Comparison of ENCODE assay signal across 12 mouse cellular contexts in the genomic region with DNA sequence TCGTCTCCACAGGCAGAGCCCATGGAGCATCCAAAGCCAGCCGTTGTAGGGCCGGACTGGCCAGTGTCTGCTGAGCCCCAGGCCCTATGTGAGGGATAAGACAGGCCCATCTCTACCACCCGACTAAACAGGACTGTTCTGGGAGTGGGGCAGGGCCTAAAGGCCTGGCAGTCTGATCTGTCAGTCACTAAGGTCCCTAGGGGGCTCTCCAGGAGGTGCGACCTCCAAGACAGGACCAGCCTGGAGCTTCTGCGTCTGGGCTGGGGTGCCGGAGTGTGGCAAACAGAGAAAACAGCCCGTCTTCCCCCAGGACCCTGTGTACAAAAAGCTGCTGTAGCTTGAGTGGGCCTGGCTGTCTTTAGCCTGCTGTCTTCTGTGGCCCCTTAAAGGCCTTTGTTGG. TPM values are rescaled to one million over a fixed set of nuclear protein-coding genes. Genes with fewer than 3 reads are reported as not detected.
DNase-seq lines count a peak whose midpoint lies in the region; ATAC-seq and TF ChIP-seq lines count a peak whose summit lies in the region.
"Had no signal": no experiment of that assay in that cellular context is flagged by ENCODE, and none has a peak within 500 bp of the region (broad histone marks: within the 10 kb centered on the region; RNA-seq: fewer than 3 reads in every experiment).

No protein-coding gene starts in this region.

- H3K36me3 ChIP-seq in heart, embryonic 12.5 days, result peaks cover 47% of the 10 kb centered on the region
- peaks cover 34% of the 10 kb centered on the region for H3K36me3 ChIP-seq in midbrain, postnatal 0 days (ENCODE audit: insufficient read depth, low read length)
- no peaks in the 10 kb centered on the region; the same call in 1 of the 2 replicates for H3K36me3 ChIP-seq in midbrain, embryonic 11.5 days (ENCODE audit: control insufficient read depth, insufficient read depth, low read length)
- peaks cover 47% of the 10 kb centered on the region for H3K36me3 ChIP-seq in forebrain, embryonic 13.5 days (ENCODE audit: poor library complexity, severe bottlenecking)
- peaks cover 53% of the 10 kb centered on the region for H3K36me3 ChIP-seq in limb, embryonic 15.5 days
- peaks cover 26% of the 10 kb centered on the region for H3K36me3 ChIP-seq in liver, embryonic 12.5 days

- no peaks in the 10 kb centered on the region for H3K9me3 ChIP-seq in heart, embryonic 12.5 days (replicated peaks)
- H3K9me3 ChIP-seq in midbrain, postnatal 0 days (ENCODE audit: low read length), result no peaks in the 10 kb centered on the region
- no peaks in the 10 kb centered on the region for H3K9me3 ChIP-seq in midbrain, embryonic 11.5 days (ENCODE audit: control insufficient read depth, low read length)
- H3K9me3 ChIP-seq in forebrain, embryonic 13.5 days (replicated peaks), result no peaks in the 10 kb centered on the region
- no peaks in the 10 kb centered on the region for H3K9me3 ChIP-seq in limb, embryonic 15.5 days
- H3K9me3 ChIP-seq in liver, embryonic 12.5 days (replicated peaks), result no peaks in the 10 kb centered on the region

- no peaks in the 10 kb centered on the region for H3K27me3 ChIP-seq in heart, embryonic 12.5 days (replicated peaks)
- no peaks in the 10 kb centered on the region for H3K27me3 ChIP-seq in midbrain, postnatal 0 days (ENCODE audit: insufficient read depth, low read length)
- no peaks in the 10 kb centered on the region for H3K27me3 ChIP-seq in midbrain, embryonic 11.5 days (ENCODE audit: control insufficient read depth, insufficient read depth, low read length)
- H3K27me3 ChIP-seq in forebrain, embryonic 13.5 days, result no peaks in the 10 kb centered on the region
- H3K27me3 ChIP-seq in limb, embryonic 15.5 days, result no peaks in the 10 kb centered on the region
- peaks cover 52% of the 10 kb centered on the region for H3K27me3 ChIP-seq in liver, embryonic 12.5 days (replicated peaks)
- H3K27me3 ChIP-seq: CH12.LX had no signal

- no peak overlapping the region for H3K4me3 ChIP-seq in heart, embryonic 12.5 days
- no peak overlapping the region for H3K4me3 ChIP-seq in midbrain, postnatal 0 days (ENCODE audit: low read depth, low read length)
- H3K4me3 ChIP-seq in midbrain, embryonic 11.5 days (ENCODE audit: low read depth, low read length), result no peak overlapping the region
- no peak overlapping the region for H3K4me3 ChIP-seq in forebrain, embryonic 13.5 days
- H3K4me3 ChIP-seq in limb, embryonic 15.5 days, result peak overlapping the region; percentile 71; the same call in 1 of the 2 replicates
- no peak overlapping the region for H3K4me3 ChIP-seq in liver, embryonic 12.5 days

- WGBS in heart, embryonic 12.5 days, result 70% methylated on average over 8 of the region's 8 CpGs
- WGBS in midbrain, postnatal 0 days, result 64% methylated on average over 8 of the region's 8 CpGs
- WGBS in midbrain, embryonic 11.5 days, result 73% methylated on average over 8 of the region's 8 CpGs
- 79% methylated on average over 8 of the region's 8 CpGs for WGBS in forebrain, embryonic 13.5 days
- WGBS in limb, embryonic 15.5 days, result 68% methylated on average over 8 of the region's 8 CpGs
- WGBS in liver, embryonic 12.5 days (ENCODE audit: insufficient replicate concordance), result 65% methylated on average over 8 of the region's 8 CpGs

- TF ChIP-seq CTCF in midbrain, postnatal 0 days (IDR thresholded peaks at IDR 0.05), result no peak

- H3K4me2 ChIP-seq in heart, embryonic 12.5 days, result no peak overlapping the region
- H3K4me2 ChIP-seq in midbrain, postnatal 0 days (ENCODE audit: low read depth, low read length, poor library complexity, severe bottlenecking), result no peak overlapping the region
- no peak overlapping the region for H3K4me2 ChIP-seq in midbrain, embryonic 11.5 days
- H3K4me2 ChIP-seq in forebrain, embryonic 13.5 days, result peak overlapping the region; percentile 96
- H3K4me2 ChIP-seq in limb, embryonic 15.5 days, result 0 out of 2 replicates have a peak overlapping the region, but pooled peaks have one; percentile 85
- no peak overlapping the region for H3K4me2 ChIP-seq in liver, embryonic 12.5 days

- no peak for ATAC-seq in heart, embryonic 12.5 days (ENCODE audit: insufficient number of reproducible peaks, low FRiP score)
- no peak for ATAC-seq in midbrain, postnatal 0 days (ENCODE audit: low FRiP score)
- ATAC-seq in midbrain, embryonic 11.5 days (ENCODE audit: low FRiP score), result no peak
- ATAC-seq in forebrain, embryonic 13.5 days, result no peak
- ATAC-seq in limb, embryonic 15.5 days (ENCODE audit: insufficient number of reproducible peaks, low FRiP score, low TSS enrichment, low read depth), result no peak
- ATAC-seq in liver, embryonic 12.5 days, result no peak

- peaks cover 35% of the 10 kb centered on the region for H3K4me1 ChIP-seq in heart, embryonic 12.5 days (replicated peaks)
- H3K4me1 ChIP-seq in midbrain, postnatal 0 days (ENCODE audit: insufficient read depth, low read length), result peaks cover 7% of the 10 kb centered on the region
- H3K4me1 ChIP-seq in midbrain, embryonic 11.5 days (ENCODE audit: control insufficient read depth, insufficient read depth, low read length), result peaks cover 24% of the 10 kb centered on the region
- peaks cover 42% of the 10 kb centered on the region for H3K4me1 ChIP-seq in forebrain, embryonic 13.5 days
- peaks cover 75% of the 10 kb centered on the region for H3K4me1 ChIP-seq in limb, embryonic 15.5 days
- H3K4me1 ChIP-seq in liver, embryonic 12.5 days, result peaks cover 30% of the 10 kb centered on the region

- H3K9ac ChIP-seq in heart, embryonic 12.5 days, result peak overlapping the region; percentile 44
- 0 out of 2 replicates have a peak overlapping the region, but pooled peaks have one; percentile 8 for H3K9ac ChIP-seq in midbrain, postnatal 0 days (replicated peaks; ENCODE audit: low read length, poor library complexity, severe bottlenecking)
- no peak overlapping the region for H3K9ac ChIP-seq in midbrain, embryonic 11.5 days (ENCODE audit: low read length)
- H3K9ac ChIP-seq in forebrain, embryonic 13.5 days, result peak overlapping the region; percentile 93; the same call in 1 of the 2 replicates
- H3K9ac ChIP-seq in limb, embryonic 15.5 days, result no peak overlapping the region
- no peak overlapping the region for H3K9ac ChIP-seq in liver, embryonic 12.5 days

- DNase-seq in heart, adult 8-10 months (ENCODE audit: low spot score), result no peak
- DNase-seq in midbrain, postnatal 0 days (ENCODE audit: low spot score), result no peak
- DNase-seq in midbrain, embryonic 11.5 days (ENCODE audit: low spot score, missing footprints), result no peak
- no peak for DNase-seq in kidney, adult 8-10 months
- DNase-seq: cerebellum, adult 2 months had no signal

- no peak overlapping the region for H3K27ac ChIP-seq in heart, embryonic 12.5 days (ENCODE audit: poor library complexity, severe bottlenecking)
- no peak overlapping the region for H3K27ac ChIP-seq in midbrain, postnatal 0 days (ENCODE audit: low read depth, low read length)
- no peak overlapping the region for H3K27ac ChIP-seq in midbrain, embryonic 11.5 days (ENCODE audit: low read depth, low read length)
- peak overlapping the region; percentile 89; the same call in 1 of the 2 replicates for H3K27ac ChIP-seq in forebrain, embryonic 13.5 days
- H3K27ac ChIP-seq in limb, embryonic 15.5 days, result peak overlapping the region; percentile 38; the same call in 1 of the 2 replicates
- H3K27ac ChIP-seq in liver, embryonic 12.5 days, result no peak overlapping the region

RNA-seq across cellular contexts. Expression of a gene that starts 2.7 kb away (rescaled TPM):
- polyA plus RNA-seq in heart, embryonic 12.5 days (2016; fragmentation: Nextera tagmentation; extraction: Ambion mirVana), result 12.5 and 14.9 TPM in 2 replicates
- total RNA-seq in heart, adult 8-10 months (2022), result 100 to 1,000 TPM; 120 to 131 (median 129) TPM
- total RNA-seq in midbrain, postnatal 0 days (2014; rRNA removed), result 55.4 and 59.7 TPM in 2 replicates
- polyA plus RNA-seq in midbrain, postnatal 0 days (2015; fragmentation: Nextera tagmentation; extraction: Ambion mirVana), result 21.3 and 22.8 TPM in 2 replicates
- polyA plus RNA-seq in midbrain, embryonic 11.5 days (2014; fragmentation: Nextera tagmentation; extraction: Ambion mirVana), result 5.0 and 5.9 TPM in 2 replicates
- polyA plus RNA-seq in forebrain, embryonic 13.5 days (2015; fragmentation: Nextera tagmentation; extraction: Ambion mirVana), result 8.1 and 8.4 TPM in 2 replicates
- polyA plus RNA-seq in limb, embryonic 15.5 days (2015; fragmentation: Nextera tagmentation; extraction: Ambion mirVana), result 16.2 and 29.6 TPM in 2 replicates
- 1.9 and 2.6 TPM in 2 replicates for polyA plus RNA-seq in liver, embryonic 12.5 days (2016; fragmentation: Nextera tagmentation; extraction: Ambion mirVana)
- total RNA-seq: monocyte, adult 5-6 weeks had no signal

RNA-seq across cellular contexts. Expression of a gene that starts 15.6 kb away (rescaled TPM):
- polyA plus RNA-seq in heart, embryonic 12.5 days (2016; fragmentation: Nextera tagmentation; extraction: Ambion mirVana), result 0.73 and 1.1 TPM in 2 replicates
- total RNA-seq in heart, adult 8-10 months (2022), result 10 to 100 TPM; 17.9 to 23.6 (median 20.0) TPM
- total RNA-seq in midbrain, postnatal 0 days (2014; rRNA removed), result 1.3 and 1.7 TPM in 2 replicates
- polyA plus RNA-seq in midbrain, postnatal 0 days (2015; fragmentation: Nextera tagmentation; extraction: Ambion mirVana), result 2.9 and 3.2 TPM in 2 replicates
- 0.11 and 0.16 TPM in 2 replicates for polyA plus RNA-seq in midbrain, embryonic 11.5 days (2014; fragmentation: Nextera tagmentation; extraction: Ambion mirVana)
- polyA plus RNA-seq in forebrain, embryonic 13.5 days (2015; fragmentation: Nextera tagmentation; extraction: Ambion mirVana), result 0.13 and 0.49 TPM in 2 replicates
- 14.0 and 35.3 TPM in 2 replicates for polyA plus RNA-seq in limb, embryonic 15.5 days (2015; fragmentation: Nextera tagmentation; extraction: Ambion mirVana)
- 0.06 and 0.26 TPM in 2 replicates for polyA plus RNA-seq in liver, embryonic 12.5 days (2016; fragmentation: Nextera tagmentation; extraction: Ambion mirVana)
- total RNA-seq: CH12.LX; monocyte, adult 5-6 weeks had no signal

RNA-seq across cellular contexts. Expression of a gene that starts 30.5 kb away (rescaled TPM):
- polyA plus RNA-seq in heart, embryonic 12.5 days (2016; fragmentation: Nextera tagmentation; extraction: Ambion mirVana), result 5.3 and 5.7 TPM in 2 replicates
- 100 to 1,000 TPM; 100 to 119 (median 118) TPM for total RNA-seq in heart, adult 8-10 months (2022)
- 1.2 and 1.5 TPM in 2 replicates for total RNA-seq in midbrain, postnatal 0 days (2014; rRNA removed)
- 0.64 and 0.99 TPM in 2 replicates for polyA plus RNA-seq in midbrain, postnatal 0 days (2015; fragmentation: Nextera tagmentation; extraction: Ambion mirVana)
- not detected in 2 replicates for polyA plus RNA-seq in midbrain, embryonic 11.5 days (2014; fragmentation: Nextera tagmentation; extraction: Ambion mirVana)
- 0.09 and 0.16 TPM in 2 replicates for polyA plus RNA-seq in forebrain, embryonic 13.5 days (2015; fragmentation: Nextera tagmentation; extraction: Ambion mirVana)
- polyA plus RNA-seq in limb, embryonic 15.5 days (2015; fragmentation: Nextera tagmentation; extraction: Ambion mirVana), result 1.4 and 5.5 TPM in 2 replicates
- polyA plus RNA-seq in liver, embryonic 12.5 days (2016; fragmentation: Nextera tagmentation; extraction: Ambion mirVana), result not detected in 2 replicates
- total RNA-seq: adrenal gland, postnatal 25 days; CH12.LX; monocyte, adult 5-6 weeks had no signal

RNA-seq across cellular contexts. Expression of a gene that starts 42.8 kb away (rescaled TPM):
- polyA plus RNA-seq in heart, embryonic 12.5 days (2016; fragmentation: Nextera tagmentation; extraction: Ambion mirVana), result 53.6 and 61.4 TPM in 2 replicates
- 10 to 100 TPM; 24.5 to 39.2 (median 29.8) TPM for total RNA-seq in heart, adult 8-10 months (2022)
- 71.4 and 112 TPM in 2 replicates for total RNA-seq in midbrain, postnatal 0 days (2014; rRNA removed)
- polyA plus RNA-seq in midbrain, postnatal 0 days (2015; fragmentation: Nextera tagmentation; extraction: Ambion mirVana), result 42.1 and 50.7 TPM in 2 replicates
- polyA plus RNA-seq in midbrain, embryonic 11.5 days (2014; fragmentation: Nextera tagmentation; extraction: Ambion mirVana), result 61.6 and 70.4 TPM in 2 replicates
- polyA plus RNA-seq in forebrain, embryonic 13.5 days (2015; fragmentation: Nextera tagmentation; extraction: Ambion mirVana), result 69.5 and 70.9 TPM in 2 replicates
- 68.1 and 76.9 TPM in 2 replicates for polyA plus RNA-seq in limb, embryonic 15.5 days (2015; fragmentation: Nextera tagmentation; extraction: Ambion mirVana)
- 34.0 and 38.9 TPM in 2 replicates for polyA plus RNA-seq in liver, embryonic 12.5 days (2016; fragmentation: Nextera tagmentation; extraction: Ambion mirVana)

RNA-seq across cellular contexts. Expression of a gene that starts 51.7 kb away (rescaled TPM):
- polyA plus RNA-seq in heart, embryonic 12.5 days (2016; fragmentation: Nextera tagmentation; extraction: Ambion mirVana), result 145 and 152 TPM in 2 replicates
- total RNA-seq in heart, adult 8-10 months (2022), result 100 to 1,000 TPM; 138 to 143 (median 139) TPM
- total RNA-seq in midbrain, postnatal 0 days (2014; rRNA removed), result 51.4 and 59.6 TPM in 2 replicates
- 204 and 218 TPM in 2 replicates for polyA plus RNA-seq in midbrain, postnatal 0 days (2015; fragmentation: Nextera tagmentation; extraction: Ambion mirVana)
- polyA plus RNA-seq in midbrain, embryonic 11.5 days (2014; fragmentation: Nextera tagmentation; extraction: Ambion mirVana), result 100 and 106 TPM in 2 replicates
- 130 and 159 TPM in 2 replicates for polyA plus RNA-seq in forebrain, embryonic 13.5 days (2015; fragmentation: Nextera tagmentation; extraction: Ambion mirVana)
- 117 and 119 TPM in 2 replicates for polyA plus RNA-seq in limb, embryonic 15.5 days (2015; fragmentation: Nextera tagmentation; extraction: Ambion mirVana)
- 77.5 and 89.3 TPM in 2 replicates for polyA plus RNA-seq in liver, embryonic 12.5 days (2016; fragmentation: Nextera tagmentation; extraction: Ambion mirVana)

Comparison
In these comparisons a context has a peak if more than half of its experiments do, and no peak if none do; other contexts are left out.
1. H3K9ac ChIP-seq: peak in heart, embryonic 12.5 days (single experiment), midbrain, postnatal 0 days (single experiment) and forebrain, embryonic 13.5 days (single experiment); none in midbrain, embryonic 11.5 days (single experiment), limb, embryonic 15.5 days (single experiment) and liver, embryonic 12.5 days (single experiment).
2. H3K27ac ChIP-seq: peak in forebrain, embryonic 13.5 days (single experiment) and limb, embryonic 15.5 days (single experiment); none in heart, embryonic 12.5 days (single experiment), midbrain, postnatal 0 days (single experiment), midbrain, embryonic 11.5 days (single experiment) and liver, embryonic 12.5 days (single experiment).
3. H3K4me2 ChIP-seq: peak in forebrain, embryonic 13.5 days (single experiment) and limb, embryonic 15.5 days (single experiment); none in heart, embryonic 12.5 days (single experiment), midbrain, postnatal 0 days (single experiment), midbrain, embryonic 11.5 days (single experiment) and liver, embryonic 12.5 days (single experiment).